Mouse (Mus musculus): ENCODE measurements at regions not wholly inside any gene's neighbourhood (a gene's known extent, or its start where the extent isn't known, plus 50 kb on each side); places are given as distances from the start of the nearest gene placed in this dataset.
A peak's percentile ranks its signal among the peaks of the same experiment; 100 is the strongest.

DNA sequence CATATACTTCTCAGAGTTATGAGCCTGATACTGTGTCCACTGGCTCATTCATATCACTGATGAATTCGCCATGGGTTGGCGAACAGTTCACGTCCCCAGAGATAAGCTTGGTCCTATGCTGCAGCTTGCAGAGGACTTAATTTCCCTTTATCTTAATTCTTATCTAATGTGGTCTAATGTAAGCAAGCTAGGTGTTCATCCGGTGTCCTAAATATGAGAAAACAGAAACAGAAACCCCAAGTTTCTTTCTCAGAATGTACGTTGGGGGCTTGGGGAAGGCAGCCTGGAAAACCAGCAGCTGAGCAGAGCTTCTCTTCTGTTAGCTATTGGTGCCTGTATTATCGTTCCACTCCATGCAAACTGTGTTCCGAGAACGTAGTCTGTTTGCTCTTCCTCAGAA is 170.1 kb downstream of the 1700064H15Rik start:
- no peak for DNase-seq (ENCODE audit: low spot score in 2 of 2)

DNA sequence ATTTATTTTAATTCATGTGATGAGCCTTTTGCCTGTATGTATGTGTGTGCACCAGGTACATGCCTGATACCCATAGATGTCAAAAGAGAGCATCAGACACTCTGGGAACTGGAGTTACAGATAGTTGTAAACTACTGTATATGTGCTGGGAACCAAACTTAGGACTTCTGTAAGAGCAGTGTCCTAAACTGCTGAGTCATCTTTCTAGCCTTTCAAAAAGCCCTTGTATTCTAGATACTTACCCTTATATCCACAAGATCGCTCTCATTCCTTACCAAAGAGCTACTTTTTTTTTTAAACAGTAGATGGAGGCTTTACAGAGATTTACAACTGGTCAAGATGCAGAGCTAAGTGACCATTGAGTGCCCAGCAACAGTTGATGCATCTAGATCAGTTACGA is 171.0 kb downstream of the 1700064H15Rik start:
- DNase-seq (ENCODE audit: low spot score in 2 of 2) = no peak

DNA sequence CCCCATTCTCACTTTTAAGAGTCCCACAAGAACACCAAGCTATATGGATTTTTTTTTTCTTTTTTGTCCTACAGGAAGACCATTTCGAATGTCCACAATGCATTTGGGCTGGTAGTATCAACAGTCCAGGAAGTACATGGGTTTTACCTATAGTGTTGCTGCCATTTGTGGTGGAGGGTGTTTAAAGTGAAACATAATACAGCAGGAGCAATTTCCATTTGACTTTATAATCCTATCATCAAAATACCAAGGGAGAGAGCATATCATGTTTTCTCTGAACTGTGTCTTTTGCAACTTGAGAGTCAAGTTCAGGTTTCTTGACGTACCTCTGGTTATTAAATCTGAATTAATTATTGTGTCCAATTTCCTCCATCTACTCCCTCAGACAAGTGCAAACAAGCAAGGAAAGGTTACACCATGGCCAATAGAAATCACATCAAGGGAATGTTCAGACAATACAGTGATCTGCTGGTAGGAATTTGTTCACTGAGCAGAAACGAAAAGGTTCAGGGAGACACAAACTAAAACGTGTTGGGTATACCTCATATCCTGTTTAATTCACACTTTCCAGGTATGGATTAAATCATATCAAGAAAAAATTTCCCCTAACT is 172.5 kb downstream of the 1700064H15Rik start:
- DNase-seq (ENCODE audit: low spot score in 2 of 2) = no peak

DNA sequence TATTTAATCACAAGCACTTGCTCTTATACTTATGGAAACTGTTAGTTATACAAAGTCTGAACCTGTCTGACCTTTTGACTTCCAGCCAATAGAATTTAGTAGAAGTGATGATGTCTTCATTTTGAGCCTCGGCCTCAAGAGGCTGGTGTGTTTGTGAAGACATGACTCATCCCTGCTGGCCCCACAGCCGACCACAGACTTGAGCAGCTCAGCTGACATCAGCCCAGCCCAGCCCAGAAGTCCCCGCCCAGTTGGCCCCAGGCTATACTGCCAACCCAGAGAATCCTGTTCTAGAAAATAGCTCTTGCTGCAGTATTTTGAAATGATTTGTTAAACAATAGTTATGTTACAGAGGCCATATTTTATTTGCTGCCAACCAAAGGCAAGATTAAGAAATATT is 177.5 kb downstream of the 1700064H15Rik start:
- peak in 1 of 2 experiments; percentile 15 for DNase-seq (ENCODE audit: low spot score in 2 of 2)

DNA sequence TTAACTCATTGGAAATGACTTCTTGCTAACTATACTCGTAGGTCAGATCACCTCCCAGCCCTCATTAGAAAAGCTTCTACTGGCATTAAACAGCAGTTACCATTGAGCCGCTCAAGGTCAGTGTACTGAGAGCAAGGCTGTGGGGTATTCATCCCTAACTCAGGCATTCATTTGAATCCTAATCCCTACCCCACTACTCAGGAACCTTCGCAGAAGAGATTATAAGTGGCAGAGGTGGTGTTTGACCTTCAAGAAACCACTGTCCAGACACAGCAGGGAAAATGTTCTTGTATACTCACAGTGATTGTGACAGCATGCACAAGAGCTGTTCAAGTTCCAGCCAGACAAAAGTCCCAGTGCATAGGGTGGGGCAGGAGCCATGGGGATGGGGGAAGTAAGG is 179.5 kb downstream of the 1700064H15Rik start:
- DNase-seq (ENCODE audit: low spot score in 2 of 2) = no peak

DNA sequence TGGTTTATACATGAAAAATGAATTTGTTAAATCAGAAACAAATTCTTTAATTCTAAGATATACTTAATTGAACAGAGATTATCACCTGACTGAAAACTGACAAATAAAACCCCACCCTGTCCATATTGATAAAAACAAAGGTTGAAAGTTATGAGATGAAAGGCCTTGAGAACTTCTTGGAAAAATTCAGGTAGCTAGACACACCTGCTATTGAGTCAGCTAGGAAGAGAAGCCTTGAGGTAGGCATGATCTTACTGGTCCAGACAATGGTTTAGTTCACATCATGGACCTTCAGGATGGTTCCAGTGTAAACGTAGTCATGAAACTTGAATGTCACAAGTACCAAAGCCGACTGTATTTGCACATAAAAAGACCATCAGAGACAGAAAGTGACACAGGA is 180.3 kb downstream of the 1700064H15Rik start:
- DNase-seq (ENCODE audit: low spot score in 2 of 2) = no peak

DNA sequence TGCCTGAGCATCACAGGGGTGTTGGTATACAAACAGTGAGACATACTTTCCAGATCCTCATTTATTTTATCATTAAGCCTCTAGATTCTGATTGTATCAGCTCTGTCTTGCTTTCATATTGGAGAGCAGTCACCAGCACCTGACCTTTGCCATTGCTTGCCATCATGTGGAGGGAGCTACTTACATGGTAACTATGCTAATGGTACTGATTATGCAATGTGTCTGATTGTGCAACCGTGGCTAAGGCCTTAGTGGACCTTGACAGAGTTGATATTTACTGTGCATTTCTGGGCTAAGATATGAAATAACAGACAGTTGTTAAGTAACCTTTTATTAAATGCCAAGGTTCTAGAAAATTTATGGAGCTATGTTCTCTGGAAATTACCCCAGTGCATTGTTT is 180.7 kb downstream of the 1700064H15Rik start:
- DNase-seq (ENCODE audit: low spot score in 2 of 2) = no peak

DNA sequence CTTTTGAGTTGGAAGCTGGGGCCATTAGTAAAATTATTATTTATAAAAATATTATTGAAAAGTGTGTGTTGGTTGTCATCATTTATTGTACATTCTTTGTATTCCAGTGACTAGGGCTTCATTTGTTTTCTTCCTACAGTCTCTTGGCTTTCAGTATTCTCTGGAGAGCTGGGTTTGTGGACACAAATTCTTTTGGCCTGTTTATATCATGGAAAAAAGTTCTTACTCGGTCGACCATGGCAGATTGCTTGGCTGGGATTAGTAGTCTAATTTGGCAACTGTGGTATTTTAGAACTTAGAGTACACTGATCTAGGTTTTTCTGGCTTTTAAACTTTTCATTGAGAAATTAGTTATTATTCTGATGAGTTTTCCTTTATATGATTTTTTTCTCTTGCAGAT is 183.6 kb downstream of the 1700064H15Rik start:
- no peak for DNase-seq (ENCODE audit: low spot score in 2 of 2)

DNA sequence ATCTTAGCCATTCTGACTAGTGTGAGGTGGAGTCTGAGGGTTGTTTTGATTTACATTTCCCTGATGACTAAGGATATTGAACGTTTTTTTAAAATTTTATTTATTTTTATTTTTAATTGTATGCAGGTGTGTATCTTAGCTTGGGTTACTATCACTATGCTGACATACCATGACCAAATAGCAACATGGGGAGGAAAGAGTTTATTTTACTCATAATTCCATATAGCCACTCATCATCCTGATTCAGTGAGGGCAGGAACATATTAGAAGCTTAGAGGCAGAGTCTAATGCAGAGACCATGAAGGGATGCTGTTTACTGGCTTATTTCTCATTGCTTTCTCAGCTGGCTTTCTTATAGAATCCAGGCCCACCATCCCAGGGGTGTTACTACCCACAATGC is 186.7 kb downstream of the 1700064H15Rik start:
- DNase-seq (ENCODE audit: low spot score in 2 of 2) = no peak

DNA sequence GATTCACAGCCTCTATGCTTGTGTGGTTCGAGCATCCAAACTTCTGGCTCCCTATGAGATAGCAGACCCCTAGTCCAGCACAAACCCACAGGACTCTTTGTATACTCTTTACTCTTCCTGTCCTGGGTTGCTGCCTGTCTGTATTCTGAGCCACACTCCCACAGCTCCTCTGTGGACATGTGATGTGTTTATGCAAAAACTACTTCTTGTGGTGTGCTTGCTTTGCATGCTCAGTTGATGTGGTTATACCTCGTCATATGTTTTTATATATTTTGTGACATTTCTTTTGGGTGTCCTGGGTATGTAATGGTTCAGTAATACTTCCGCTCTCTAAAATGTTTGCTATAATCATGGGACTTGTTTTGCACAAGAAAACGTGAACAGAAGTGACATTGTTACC is 198.3 kb downstream of the 1700064H15Rik start:
- DNase-seq (ENCODE audit: low spot score in 2 of 2) = peak; percentile 82 to 86

DNA sequence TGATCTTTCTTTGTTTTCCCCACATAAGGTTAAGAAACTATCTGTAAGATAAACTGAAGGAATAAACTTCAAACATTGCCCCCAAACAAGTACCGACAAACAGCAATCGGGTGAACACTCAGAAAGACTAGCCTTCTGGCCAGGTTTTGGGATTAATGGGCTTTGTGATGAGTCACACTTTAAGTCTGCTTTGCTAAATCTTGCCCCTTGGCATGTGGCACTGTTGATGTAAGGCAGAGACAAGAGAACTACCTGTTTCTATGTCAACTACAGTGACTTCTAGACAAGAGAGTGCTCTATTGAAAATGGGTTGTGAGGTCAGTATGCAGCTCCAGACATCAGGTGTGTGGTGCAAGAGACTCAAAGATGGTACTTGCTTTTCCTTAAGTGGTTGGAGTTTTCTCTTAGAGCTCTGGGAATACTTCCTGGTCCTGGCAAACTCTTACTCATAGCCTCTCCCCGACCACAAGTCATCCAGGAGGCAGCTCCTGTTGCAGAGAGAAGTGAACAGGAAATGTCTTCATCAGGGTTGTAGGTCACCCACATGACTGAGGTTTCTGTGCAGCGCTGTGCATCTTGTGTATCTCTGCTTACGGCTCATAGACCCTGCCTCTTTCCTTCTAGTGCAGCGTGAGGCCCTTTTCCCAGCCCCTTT is 198.9 kb downstream of the 1700064H15Rik start:
- peak; percentile 49 to 58 for DNase-seq (ENCODE audit: low spot score in 2 of 2)

DNA sequence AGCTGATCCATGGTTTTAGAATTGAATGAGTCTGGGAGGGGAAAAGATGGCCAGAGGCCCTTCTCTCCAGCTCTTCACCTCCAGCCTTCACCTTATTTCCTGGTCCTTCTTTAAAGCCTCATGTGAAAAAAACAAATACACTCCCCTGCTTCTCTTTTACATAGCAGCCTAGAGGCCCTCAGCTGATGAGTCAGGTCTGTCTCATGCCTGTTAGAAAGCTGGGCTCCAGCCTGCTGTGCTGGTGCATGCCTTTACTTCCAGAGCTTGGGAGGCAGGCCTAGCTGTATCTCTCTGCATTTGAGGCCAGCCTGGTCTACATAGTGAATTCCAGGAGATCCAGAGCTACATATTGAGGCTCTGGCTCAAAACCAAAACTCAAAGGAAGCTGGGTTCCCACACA is 199.5 kb downstream of the 1700064H15Rik start:
- no peak for DNase-seq (ENCODE audit: low spot score in 2 of 2)

DNA sequence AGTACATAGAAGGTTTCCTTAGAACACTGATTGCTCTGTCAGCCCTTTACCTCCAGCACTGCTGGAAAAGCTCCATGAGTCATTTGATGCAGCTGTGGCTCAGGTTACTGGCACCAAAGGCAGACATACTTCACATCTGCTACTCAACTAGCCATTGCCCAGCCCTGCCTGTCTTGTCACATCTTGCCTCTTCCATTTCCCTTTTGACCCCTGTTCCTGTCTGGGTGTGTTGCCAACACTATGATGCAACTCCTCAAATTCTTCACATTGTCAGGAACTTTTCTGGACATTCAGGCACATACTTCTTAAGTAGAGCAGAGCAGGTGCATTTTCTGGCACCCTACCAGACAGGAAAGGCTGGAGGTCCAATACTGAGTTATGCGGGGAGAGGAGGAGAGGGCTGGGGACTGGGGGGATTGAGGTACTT is 202.3 kb downstream of the 1700064H15Rik start:
- no peak for DNase-seq (ENCODE audit: low spot score in 2 of 2)

DNA sequence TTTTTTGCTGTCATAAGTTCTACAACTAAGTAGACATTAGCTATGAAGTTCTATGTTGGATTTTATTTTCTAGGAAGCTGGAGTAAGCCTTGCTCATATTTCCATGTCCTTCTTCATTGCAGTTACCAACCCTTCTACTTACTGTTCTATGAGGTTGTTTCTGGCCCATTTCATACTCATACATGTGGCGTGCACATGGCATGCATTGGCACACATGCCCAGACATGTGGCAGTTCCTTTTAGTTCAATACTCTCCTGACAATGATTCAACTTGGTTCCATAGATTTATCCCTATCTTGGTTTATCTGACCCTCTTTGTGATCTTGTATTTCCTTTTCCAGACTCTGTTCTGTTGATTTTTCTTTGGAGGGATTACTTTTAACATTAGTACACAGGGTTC is 203.2 kb downstream of the 1700064H15Rik start:
- DNase-seq (ENCODE audit: low spot score in 2 of 2) = no peak

DNA sequence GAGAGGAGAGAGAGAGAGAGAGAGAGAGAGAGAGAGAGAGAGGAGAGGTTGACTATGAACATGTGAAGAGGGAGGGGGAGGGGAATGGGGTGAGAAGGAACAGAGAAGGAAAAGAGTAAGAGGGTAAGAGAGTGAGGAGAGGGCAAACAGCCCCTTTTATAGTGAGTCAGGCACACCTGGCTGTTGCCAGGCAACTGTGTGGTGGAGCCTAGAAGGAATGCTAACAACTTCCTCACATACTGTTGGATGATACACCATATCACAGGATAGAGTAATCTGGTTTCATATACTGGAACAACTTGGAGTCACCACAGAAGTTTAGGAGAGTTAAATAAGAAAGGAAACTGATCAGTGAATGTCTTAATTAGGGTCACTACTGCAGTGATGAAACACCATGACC is 204.1 kb downstream of the 1700064H15Rik start:
- DNase-seq (ENCODE audit: low spot score in 2 of 2) = no peak

DNA sequence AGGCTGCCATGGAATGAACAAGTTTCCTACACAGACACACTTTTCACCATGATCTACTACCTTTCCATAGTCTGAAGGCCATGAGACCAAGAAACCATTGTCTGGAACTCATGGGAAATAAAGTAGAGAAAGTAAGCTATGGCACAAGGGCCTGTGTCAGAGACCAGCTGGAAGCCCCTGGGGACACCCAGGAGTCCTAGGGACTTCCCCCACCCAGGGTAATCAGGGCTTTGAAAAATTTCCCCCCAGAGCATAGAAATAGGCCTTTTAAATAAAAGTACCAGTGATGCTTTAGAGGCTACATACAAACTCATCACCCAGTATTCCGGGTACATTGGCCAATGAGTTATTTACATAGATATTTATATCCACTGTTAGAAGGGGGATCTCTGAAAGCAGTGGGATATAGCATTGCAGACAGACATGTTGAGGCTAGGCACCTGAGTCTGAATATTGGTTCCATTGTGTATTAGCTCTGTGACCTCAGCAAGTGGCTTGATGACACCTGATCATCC is 207.0 kb downstream of the 1700064H15Rik start:
- DNase-seq (ENCODE audit: low spot score in 2 of 2) = peak; percentile 72 to 77

DNA sequence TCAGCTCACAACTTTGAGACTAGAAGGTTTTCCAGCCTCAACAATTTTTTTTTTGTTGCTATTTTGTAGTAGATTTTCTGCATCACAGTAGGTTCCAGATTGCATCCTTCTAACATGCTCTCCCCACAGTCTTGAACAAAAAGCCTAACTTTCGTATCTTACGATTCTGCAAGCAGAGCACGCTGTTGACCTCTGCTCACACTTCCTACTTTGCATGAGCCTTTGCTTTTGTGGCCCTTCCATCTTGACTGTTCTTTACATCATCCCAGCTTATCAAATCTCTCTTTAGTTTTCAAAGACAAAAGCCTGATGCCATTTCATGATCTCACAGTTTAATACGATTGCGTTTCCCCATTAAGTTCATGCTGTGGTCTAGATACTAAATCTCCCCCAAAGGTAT is 207.6 kb downstream of the 1700064H15Rik start:
- DNase-seq (ENCODE audit: low spot score in 2 of 2) = no peak

DNA sequence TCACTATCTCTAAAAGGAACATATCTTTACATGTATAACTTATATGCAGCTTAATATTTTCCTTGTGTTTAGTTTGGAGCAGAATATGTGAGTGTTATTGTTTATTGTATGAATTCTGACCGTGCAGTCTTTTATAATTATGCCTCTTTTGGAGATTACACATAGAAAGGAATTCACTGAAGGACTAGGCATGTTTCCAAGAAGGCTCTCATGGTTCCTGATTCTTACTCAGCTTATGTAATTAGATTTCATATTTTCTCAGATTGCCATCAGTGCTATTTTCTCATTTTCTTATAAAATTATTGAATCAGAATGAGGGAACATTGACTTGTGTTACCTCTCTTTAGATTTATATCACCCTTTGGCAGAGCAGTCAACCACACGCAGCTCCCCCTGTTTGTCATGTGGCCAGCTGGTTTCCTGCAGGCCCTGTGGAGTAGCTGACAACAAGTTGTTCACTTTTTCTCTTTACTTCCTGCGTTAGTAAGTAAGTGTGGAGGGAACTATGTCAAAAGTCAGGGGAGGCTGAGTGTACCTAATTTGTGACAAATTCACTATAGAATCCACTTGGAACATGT is 217.4 kb downstream of the 1700064H15Rik start:
- DNase-seq (ENCODE audit: low spot score in 2 of 2) = peak; percentile 66 to 67

DNA sequence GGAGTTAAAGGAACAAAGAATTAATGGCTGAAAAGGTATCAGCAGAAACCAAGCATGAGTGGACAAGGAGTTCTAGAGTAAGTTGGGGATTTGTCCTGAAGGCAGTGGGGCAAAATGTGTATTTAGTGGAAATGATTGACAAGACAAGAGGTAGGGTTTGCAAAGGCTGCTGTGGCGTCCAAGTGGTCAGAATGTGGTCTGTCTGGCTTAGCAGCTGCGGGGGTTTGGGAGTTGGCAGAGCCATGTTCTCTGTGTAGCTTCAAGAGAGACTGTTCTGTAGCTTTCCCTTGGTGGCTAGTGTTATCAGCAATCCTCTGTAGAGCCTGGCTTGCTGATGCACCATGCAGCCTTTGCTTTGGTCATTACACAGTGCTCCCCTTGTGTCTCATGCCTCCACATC is 220.2 kb downstream of the 1700064H15Rik start:
- no peak for DNase-seq (ENCODE audit: low spot score in 2 of 2)

DNA sequence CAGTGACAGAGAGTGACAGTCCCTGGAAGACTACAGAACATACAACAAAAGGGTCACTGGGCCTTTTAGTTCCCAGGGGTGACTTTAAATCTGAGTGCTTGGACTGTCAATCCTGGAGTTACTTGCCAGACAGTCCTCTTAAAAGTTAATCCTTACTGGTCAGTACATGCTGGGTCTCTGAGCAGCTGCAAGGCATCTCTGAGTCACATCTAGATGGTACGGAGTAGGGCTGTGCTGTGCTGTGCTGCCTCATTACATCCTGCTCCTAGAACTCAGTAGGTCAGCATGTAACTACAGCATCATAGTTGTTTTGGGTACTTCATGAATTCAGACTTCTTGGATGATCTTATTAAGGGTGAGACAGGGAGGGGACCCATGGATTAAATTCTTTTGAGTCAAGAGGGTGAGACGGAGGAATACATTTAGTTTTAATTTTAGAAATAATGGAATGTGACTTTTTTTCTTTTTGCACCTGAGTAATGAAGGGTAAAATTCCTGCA is 220.8 kb downstream of the 1700064H15Rik start:
- DNase-seq (ENCODE audit: low spot score in 2 of 2) = no peak

DNA sequence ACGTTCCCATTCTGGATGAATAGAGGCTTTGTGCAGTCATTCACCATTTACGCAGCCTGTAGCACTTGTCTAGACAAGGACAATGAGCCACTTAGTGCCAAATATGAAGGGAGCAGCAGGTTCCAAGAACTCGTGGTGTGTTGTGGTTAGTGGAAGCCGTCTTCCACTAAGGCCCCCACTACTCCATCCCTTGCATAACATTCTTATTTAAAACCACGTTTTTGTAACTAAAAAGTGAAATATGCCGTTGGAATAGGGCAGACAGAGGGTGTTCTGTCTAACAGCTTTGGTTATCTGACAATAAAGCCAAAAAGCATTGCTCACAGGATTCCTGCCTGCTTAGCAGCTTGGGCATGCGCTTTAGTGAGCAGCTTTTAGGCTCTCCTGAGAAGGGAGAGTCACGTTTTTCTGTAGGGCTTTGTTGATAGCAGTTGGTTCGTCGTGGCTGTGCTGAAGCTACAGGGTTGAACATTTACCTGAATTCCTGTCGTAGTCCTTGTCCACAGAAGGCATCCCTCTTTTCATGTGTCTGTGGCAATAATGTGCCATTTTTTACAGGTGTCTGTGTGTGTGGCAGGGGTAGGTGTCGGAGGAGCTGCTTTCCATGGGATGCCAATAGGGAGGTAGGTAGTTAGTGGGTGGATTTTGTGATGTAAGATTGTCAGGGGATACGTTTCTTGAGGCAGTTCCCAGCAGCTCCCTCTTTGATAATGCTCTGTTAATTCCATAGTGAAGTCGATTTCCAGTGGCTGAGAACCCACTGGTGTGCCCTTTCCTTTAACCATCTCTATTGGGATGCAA is 221.9 kb downstream of the 1700064H15Rik start:
- no peak for DNase-seq (ENCODE audit: low spot score in 2 of 2)

DNA sequence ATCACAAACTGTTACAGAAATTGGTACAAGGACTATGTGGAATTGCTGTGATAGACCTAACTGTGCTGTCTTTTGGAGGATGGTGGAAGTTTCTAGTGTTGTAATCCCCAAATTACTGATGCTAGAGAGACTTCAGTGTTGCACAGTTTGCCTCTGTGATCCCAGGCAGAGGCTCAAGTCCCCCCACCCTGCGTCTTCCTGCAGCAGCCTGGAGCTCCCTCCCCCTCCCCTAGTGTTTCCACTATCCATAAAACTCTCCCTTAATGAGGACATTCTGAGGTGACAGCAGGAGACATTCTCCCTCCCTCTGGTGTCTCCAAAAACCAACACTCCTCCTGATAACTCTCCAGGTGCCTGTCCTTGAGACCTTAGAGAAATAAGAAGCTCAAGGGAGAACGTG is 242.8 kb downstream of the 1700064H15Rik start:
- DNase-seq (ENCODE audit: low spot score in 2 of 2) = no peak
